Mouse (Mus musculus) regulatory T cell (primary cell): ENCODE data around the gene Pcare.

Experiments used
- in situ Hi-C: fragments of 300-600 bp; cut with MboI, MseI; formaldehyde crosslinking; loops from one replicate; pipeline ENCODE4 v1.15.1; 2025; ENCODE audit warnings: high pct_unique_total_duplicates

The Pcare gene

GRCm38 (mm10) chr17:71730655-71731054, 22.0 kb downstream of the Pcare start:
- in situ Hi-C loops, result loop anchor here (10.0 kb wide), 1 partner anchor 64 kb away; no protein-coding TSS in a partner anchor

- in situ Hi-C loops, result no loop called here
Measured at GRCm38 (mm10) chr17:71721019-71721418, 31.7 kb downstream of the Pcare start.

- in situ Hi-C loops, result no loop called here
Measured at GRCm38 (mm10) chr17:71720434-71720833, 32.3 kb downstream of the Pcare start.

GRCm38 (mm10) chr17:71717881-71718625, 34.6 kb downstream of the Pcare start:
- in situ Hi-C loops, result no loop called here

GRCm38 (mm10) chr17:71715034-71715433, 37.7 kb downstream of the Pcare start:
- in situ Hi-C loops, result no loop called here

GRCm38 (mm10) chr17:71712279-71712678, 40.4 kb downstream of the Pcare start:
- in situ Hi-C loops, result no loop called here

- in situ Hi-C loops, result no loop called here
Measured at GRCm38 (mm10) chr17:71707715-71708114, 45.0 kb downstream of the Pcare start.

- in situ Hi-C loops, result no loop called here
Measured at GRCm38 (mm10) chr17:71705550-71706480, 46.9 kb downstream of the Pcare start.

GRCm38 (mm10) chr17:71705113-71705512, 47.6 kb downstream of the Pcare start:
- in situ Hi-C loops, result no loop called here

- in situ Hi-C loops, result no loop called here
Measured at GRCm38 (mm10) chr17:71698619-71698956, 54.1 kb downstream of the Pcare start.

GRCm38 (mm10) chr17:71697896-71698618, 54.6 kb downstream of the Pcare start:
- in situ Hi-C loops, result no loop called here

- in situ Hi-C loops, result no loop called here
Measured at GRCm38 (mm10) chr17:71696396-71696795, 56.3 kb downstream of the Pcare start.

GRCm38 (mm10) chr17:71695716-71696315, 56.9 kb downstream of the Pcare start:
- in situ Hi-C loops, result no loop called here

GRCm38 (mm10) chr17:71695151-71695550, 57.5 kb downstream of the Pcare start:
- in situ Hi-C loops, result no loop called here

- in situ Hi-C loops, result loop anchor here (5.0 kb wide), 2 partner anchors 184 to 1001 kb away; no protein-coding TSS in a partner anchor
Measured at GRCm38 (mm10) chr17:71693780-71694179, 58.9 kb downstream of the Pcare start.
